Mouse (Mus musculus) midbrain, embryonic 15.5 days (tissue): ENCODE measurements around the gene Txnrd1. TPM values are rescaled to one million over a fixed set of nuclear protein-coding genes. Genes with fewer than 3 reads are reported as not detected.

Experiments used
- ATAC-seq: fragments of 200-750 bp; cut with Nextera tagmentation; replicated peaks from 2 replicates; pipeline ENCODE4 v1.8.0; 2017; ENCODE audit warnings: moderate TSS enrichment
- H3K27ac ChIP-seq: fragments of 300-500 bp; sonication (generic); 2 replicates; pipeline ENCODE4 v1.5.1; 2015; ENCODE audit warnings: mild to moderate bottlenecking, inconsistent platforms
- H3K27me3 ChIP-seq: fragments of 300-500 bp; sonication (generic); replicated peaks from 2 replicates; pipeline ENCODE4 v1.6.1; 2015; ENCODE audit warnings: inconsistent platforms
- H3K36me3 ChIP-seq: fragments of 300-500 bp; sonication (generic); replicated peaks from 2 replicates; pipeline ENCODE4 v1.6.1; 2015; ENCODE audit warnings: inconsistent platforms
- H3K4me1 ChIP-seq: fragments of 300-500 bp; sonication (generic); 2 replicates; pipeline ENCODE4 v1.6.1; 2015; ENCODE audit warnings: inconsistent platforms
- H3K4me2 ChIP-seq: fragments of 300-500 bp; sonication (generic); 2 replicates; pipeline ENCODE4 v1.6.1; 2015; ENCODE audit warnings: inconsistent platforms, mild to moderate bottlenecking, moderate library complexity
- H3K4me3 ChIP-seq: fragments of 300-500 bp; sonication (generic); 2 replicates; pipeline ENCODE4 v1.5.1; 2015; ENCODE audit warnings: mild to moderate bottlenecking, inconsistent platforms
- H3K9ac ChIP-seq: fragments of 300-500 bp; sonication (generic); 2 replicates; pipeline ENCODE4 v1.6.1; 2015; ENCODE audit warnings: mild to moderate bottlenecking, inconsistent platforms
- H3K9me3 ChIP-seq: fragments of 300-500 bp; sonication (generic); 2 replicates; pipeline ENCODE4 v1.6.1; 2016; ENCODE audit warnings: inconsistent platforms
- WGBS: fragments of 180-500 bp; shearing (Covaris S2); methylation state at CpG from one replicate; pipeline ENCODE4 v1.1.7; 2015; ENCODE audit warnings: mixed read lengths; 5-methylcytosine and 5-hydroxymethylcytosine counted together
- polyA plus RNA-seq: library from polyadenylated mRNA; unstranded; fragments of >200 nt; fragmentation: Nextera tagmentation; extraction: Ambion mirVana; gene quantifications from 2 replicates; pipeline ENCODE4 v1.2.1, GENCODE M21; 2015

Txnrd1 gene
- polyA plus RNA-seq, 1 experiment from 2014 or later, result 113 TPM

- H3K4me2 ChIP-seq, result no peak overlapping the region
- WGBS, result 77% methylated on average over 14 of the region's 14 CpGs
- no peak overlapping the region for H3K27ac ChIP-seq
- no peak overlapping the region for H3K9ac ChIP-seq
- no peak for ATAC-seq
- no peaks in the 10 kb centered on the region for H3K27me3 ChIP-seq
- no peaks in the 10 kb centered on the region for H3K9me3 ChIP-seq
- H3K4me3 ChIP-seq, result no peak overlapping the region
- no peaks in the 10 kb centered on the region for H3K4me1 ChIP-seq
- H3K36me3 ChIP-seq, result no peaks in the 10 kb centered on the region
Measured at GRCm38 (mm10) chr10:82823108-82823778, 10.5 kb upstream of the Txnrd1 start.

- no peak overlapping the region for H3K27ac ChIP-seq
- no peak overlapping the region for H3K4me2 ChIP-seq
- ATAC-seq, result no peak
- WGBS, result 67% methylated on average over 5 of the region's 5 CpGs
- no peaks in the 10 kb centered on the region for H3K9me3 ChIP-seq
- H3K4me1 ChIP-seq, result no peaks in the 10 kb centered on the region
- no peaks in the 10 kb centered on the region for H3K36me3 ChIP-seq
- no peaks in the 10 kb centered on the region for H3K27me3 ChIP-seq
- H3K4me3 ChIP-seq, result no peak overlapping the region
- H3K9ac ChIP-seq, result no peak overlapping the region
Measured at GRCm38 (mm10) chr10:82823779-82824177, 10.0 kb upstream of the Txnrd1 start.

GRCm38 (mm10) chr10:82824541-82824940, 9.2 kb upstream of the Txnrd1 start:
- Histone ChIP-seq H3K36me3 (no peaks in the 10 kb centered on the region), H3K27me3 (no peaks in the 10 kb centered on the region), H3K27ac (no peak overlapping the region), H3K4me1 (no peaks in the 10 kb centered on the region), H3K9me3 (no peaks in the 10 kb centered on the region), H3K4me3 (no peak overlapping the region), H3K4me2 (no peak overlapping the region), H3K9ac (no peak overlapping the region)
- ATAC-seq, result no peak
- WGBS, result 80% methylated on average over 10 of the region's 10 CpGs

GRCm38 (mm10) chr10:82826516-82826915, 7.2 kb upstream of the Txnrd1 start:
- no peak for ATAC-seq
- WGBS, result 49% methylated on average over 6 of the region's 6 CpGs
- no peak overlapping the region for H3K4me2 ChIP-seq

GRCm38 (mm10) chr10:82835898-82836297, 2.1 kb downstream of the Txnrd1 start:
- no peak overlapping the region for H3K4me2 ChIP-seq
- H3K4me3 ChIP-seq, result no peak overlapping the region
- H3K27ac ChIP-seq, result no peak overlapping the region
- no peaks in the 10 kb centered on the region for H3K27me3 ChIP-seq
- 83% methylated on average over 3 of the region's 3 CpGs for WGBS
- H3K9ac ChIP-seq, result no peak overlapping the region
- H3K36me3 ChIP-seq, result no peaks in the 10 kb centered on the region
- no peak for ATAC-seq
- no peaks in the 10 kb centered on the region; the same call in 1 of the 2 replicates for H3K4me1 ChIP-seq
- no peaks in the 10 kb centered on the region for H3K9me3 ChIP-seq

More at GRCm38 (mm10) chr10:82826516-82826915, 7.2 kb upstream of the Txnrd1 start:
- Histone ChIP-seq H3K4me1 (no peaks in the 10 kb centered on the region), H3K9me3 (no peaks in the 10 kb centered on the region), H3K27ac (no peak overlapping the region), H3K4me3 (no peak overlapping the region), H3K9ac (no peak overlapping the region), H3K36me3 (no peaks in the 10 kb centered on the region), H3K27me3 (no peaks in the 10 kb centered on the region)

GRCm38 (mm10) chr10:82838390-82838789, 4.6 kb downstream of the Txnrd1 start:
- Histone ChIP-seq H3K4me1 (no peaks in the 10 kb centered on the region; the same call in 1 of the 2 replicates), H3K9ac (no peak overlapping the region), H3K4me2 (no peak overlapping the region), H3K4me3 (no peak overlapping the region), H3K27me3 (no peaks in the 10 kb centered on the region), H3K27ac (no peak overlapping the region), H3K36me3 (no peaks in the 10 kb centered on the region), H3K9me3 (no peaks in the 10 kb centered on the region)
- no peak for ATAC-seq
- 82% methylated on average over 7 of the region's 7 CpGs for WGBS

- H3K36me3 ChIP-seq, result no peaks in the 10 kb centered on the region
- no peak for ATAC-seq
- H3K9ac ChIP-seq, result no peak overlapping the region
- WGBS, result 68% methylated on average over 6 of the region's 6 CpGs
- H3K9me3 ChIP-seq, result no peaks in the 10 kb centered on the region
- H3K27ac ChIP-seq, result no peak overlapping the region
- no peaks in the 10 kb centered on the region for H3K27me3 ChIP-seq
- no peak overlapping the region for H3K4me2 ChIP-seq
- H3K4me3 ChIP-seq, result no peak overlapping the region
- H3K4me1 ChIP-seq, result no peaks in the 10 kb centered on the region
Measured at GRCm38 (mm10) chr10:82844090-82844489, 10.3 kb downstream of the Txnrd1 start.

- Histone ChIP-seq H3K4me3 (no peak overlapping the region), H3K9ac (no peak overlapping the region), H3K27me3 (no peaks in the 10 kb centered on the region), H3K4me1 (no peaks in the 10 kb centered on the region), H3K27ac (no peak overlapping the region), H3K9me3 (no peaks in the 10 kb centered on the region), H3K36me3 (no peaks in the 10 kb centered on the region), H3K4me2 (no peak overlapping the region)
- WGBS, result 89% methylated on average over 8 of the region's 8 CpGs
- ATAC-seq, result no peak
Measured at GRCm38 (mm10) chr10:82844731-82845130, 11.0 kb downstream of the Txnrd1 start.

- whole genome bisulfite sequencing, result 88% methylated on average over 9 of the region's 9 CpGs
- H3K27ac ChIP-seq, result no peak overlapping the region
Measured at GRCm38 (mm10) chr10:82847821-82848459, 14.2 kb downstream of the Txnrd1 start.

GRCm38 (mm10) chr10:82849686-82850353, 16.1 kb downstream of the Txnrd1 start:
- H3K9me3 ChIP-seq, result no peaks in the 10 kb centered on the region
- H3K9ac ChIP-seq, result no peak overlapping the region
- no peak overlapping the region for H3K4me3 ChIP-seq
- ATAC-seq, result no peak
- no peaks in the 10 kb centered on the region for H3K36me3 ChIP-seq
- 36% methylated on average over 16 of the region's 16 CpGs for WGBS
- no peaks in the 10 kb centered on the region for H3K27me3 ChIP-seq
- H3K27ac ChIP-seq, result no peak overlapping the region
- no peak overlapping the region for H3K4me2 ChIP-seq
- no peaks in the 10 kb centered on the region for H3K4me1 ChIP-seq

More at GRCm38 (mm10) chr10:82847821-82848459, 14.2 kb downstream of the Txnrd1 start:
- Histone ChIP-seq H3K36me3 (no peaks in the 10 kb centered on the region), H3K4me1 (no peaks in the 10 kb centered on the region), H3K4me2 (no peak overlapping the region), H3K27me3 (no peaks in the 10 kb centered on the region), H3K9ac (no peak overlapping the region), H3K4me3 (no peak overlapping the region), H3K9me3 (no peaks in the 10 kb centered on the region)
- ATAC-seq, result no peak

GRCm38 (mm10) chr10:82850354-82850752, 16.6 kb downstream of the Txnrd1 start:
- WGBS, result 78% methylated on average over 5 of the region's 5 CpGs
- H3K27ac ChIP-seq, result no peak overlapping the region
- no peaks in the 10 kb centered on the region for H3K4me1 ChIP-seq
- no peak overlapping the region for H3K4me2 ChIP-seq
- ATAC-seq, result no peak
- no peaks in the 10 kb centered on the region for H3K36me3 ChIP-seq
- no peak overlapping the region for H3K9ac ChIP-seq
- H3K4me3 ChIP-seq, result no peak overlapping the region
- no peaks in the 10 kb centered on the region for H3K27me3 ChIP-seq
- no peaks in the 10 kb centered on the region for H3K9me3 ChIP-seq

- Histone ChIP-seq H3K4me3 (no peak overlapping the region), H3K9ac (no peak overlapping the region), H3K4me2 (no peak overlapping the region), H3K36me3 (no peaks in the 10 kb centered on the region), H3K4me1 (no peaks in the 10 kb centered on the region), H3K27ac (no peak overlapping the region), H3K9me3 (no peaks in the 10 kb centered on the region), H3K27me3 (no peaks in the 10 kb centered on the region)
- ATAC-seq, result no peak
- WGBS, result 89% methylated on average over 6 of the region's 6 CpGs
Measured at GRCm38 (mm10) chr10:82851751-82852150, 18.0 kb downstream of the Txnrd1 start.
